Mouse (Mus musculus) heart, embryonic 15.5 days (tissue): ENCODE measurements at regions not wholly inside any gene's neighbourhood (a gene's known extent, or its start where the extent isn't known, plus 50 kb on each side); places are given as distances from the start of the nearest gene placed in this dataset.

Experiments
- ATAC-seq: fragments of 200-750 bp; cut with Nextera tagmentation; replicated peaks from 2 replicates; pipeline ENCODE4 v1.8.0; 2017; ENCODE audit warnings: low read depth, moderate TSS enrichment; ENCODE audit not compliant: insufficient number of reproducible peaks, insufficient read depth, low FRiP score
- H3K27ac ChIP-seq: fragments of 300-500 bp; sonication (generic); 2 replicates; pipeline ENCODE4 v1.5.1; 2015; ENCODE audit warnings: mild to moderate bottlenecking, inconsistent platforms
- H3K27me3 ChIP-seq: fragments of 300-500 bp; sonication (generic); 2 replicates; pipeline ENCODE4 v1.6.1; 2015; ENCODE audit warnings: inconsistent platforms
- H3K36me3 ChIP-seq: fragments of 300-500 bp; sonication (generic); 2 replicates; pipeline ENCODE4 v1.6.1; 2015; ENCODE audit warnings: mild to moderate bottlenecking, inconsistent platforms
- H3K4me1 ChIP-seq: fragments of 300-500 bp; sonication (generic); replicated peaks from 2 replicates; pipeline ENCODE4 v1.6.1; 2015; ENCODE audit warnings: inconsistent platforms
- H3K4me2 ChIP-seq: fragments of 300-500 bp; sonication (generic); 2 replicates; pipeline ENCODE4 v1.6.1; 2015; ENCODE audit warnings: inconsistent platforms, mild to moderate bottlenecking, moderate library complexity
- H3K4me3 ChIP-seq: fragments of 300-500 bp; sonication (generic); 2 replicates; pipeline ENCODE4 v1.5.1; 2015; ENCODE audit warnings: mild to moderate bottlenecking, inconsistent platforms
- H3K9ac ChIP-seq: fragments of 300-500 bp; sonication (generic); 2 replicates; pipeline ENCODE4 v1.6.1; 2015; ENCODE audit warnings: mild to moderate bottlenecking, inconsistent platforms
- H3K9me3 ChIP-seq: fragments of 300-500 bp; sonication (generic); replicated peaks from 2 replicates; pipeline ENCODE4 v1.6.1; 2016; ENCODE audit warnings: inconsistent platforms
- WGBS: fragments of 180-500 bp; shearing (Covaris S2); methylation state at CpG from one replicate; pipeline ENCODE4 v1.1.7; 2015; ENCODE audit warnings: mixed read lengths; 5-methylcytosine and 5-hydroxymethylcytosine counted together

- Histone ChIP-seq H3K4me3 (no peak overlapping the region), H3K9me3 (no peaks in the 10 kb centered on the region), H3K27ac (no peak overlapping the region), H3K36me3 (no peaks in the 10 kb centered on the region), H3K4me1 (no peaks in the 10 kb centered on the region), H3K27me3 (peaks cover 8% of the 10 kb centered on the region; the same call in 1 of the 2 replicates), H3K9ac (no peak overlapping the region), H3K4me2 (peak overlapping the region; percentile 42)
- no peak for ATAC-seq
- 36% methylated on average over 21 of the region's 21 CpGs for WGBS
Observed at GRCm38 (mm10) chr4:62890588-62891580, 74.5 kb upstream of the Zfp618 start.

DNA sequence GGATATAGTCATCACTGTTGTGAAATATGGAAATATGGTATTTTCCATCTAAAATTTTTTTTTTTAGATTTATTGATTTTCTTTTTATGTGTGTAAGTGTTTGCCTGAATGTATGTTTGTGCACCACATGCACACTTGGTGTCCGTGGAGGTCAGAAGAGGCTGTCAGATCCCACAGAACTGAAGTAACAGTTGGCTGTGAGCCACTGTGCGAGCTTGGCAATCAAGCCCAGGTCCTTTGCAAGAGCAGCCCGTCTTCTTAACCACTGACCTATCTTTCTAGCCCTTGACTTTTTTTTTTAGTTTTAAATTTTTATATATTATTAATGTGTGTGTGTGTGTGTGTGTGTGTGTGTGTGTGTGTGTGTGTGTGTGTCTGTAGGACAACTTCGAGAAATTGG, 52.5 kb upstream of the Zfp618 start:
- Histone ChIP-seq H3K9me3 (0 out of 2 replicates have a peak, but pooled peaks cover 2% of the 10 kb centered on the region), H3K9ac (no peak overlapping the region), H3K4me3 (no peak overlapping the region), H3K4me1 (no peaks in the 10 kb centered on the region), H3K36me3 (no peaks in the 10 kb centered on the region), H3K27ac (no peak overlapping the region), H3K4me2 (no peak overlapping the region), H3K27me3 (no peaks in the 10 kb centered on the region)
- 47% methylated on average over 4 of the region's 4 CpGs for WGBS
- ATAC-seq, result no peak
